Mouse (Mus musculus) spleen, postnatal 4 days (tissue): ENCODE data around the gene Tpsg1.

Source experiments
- DNase-seq, 2 experiments: peaks; one replicate each; pipeline ENCODE4 v3.0.0; 2022; ENCODE audit warnings: low spot score in 2 of 2

Gene Tpsg1

GRCm38 (mm10) chr17:25408302-25408999, 39.4 kb downstream of the Tpsg1 start:
- no peak for DNase-seq

- no peak for DNase-seq
Observed at GRCm38 (mm10) chr17:25409621-25410020, 40.5 kb downstream of the Tpsg1 start.

DNA sequence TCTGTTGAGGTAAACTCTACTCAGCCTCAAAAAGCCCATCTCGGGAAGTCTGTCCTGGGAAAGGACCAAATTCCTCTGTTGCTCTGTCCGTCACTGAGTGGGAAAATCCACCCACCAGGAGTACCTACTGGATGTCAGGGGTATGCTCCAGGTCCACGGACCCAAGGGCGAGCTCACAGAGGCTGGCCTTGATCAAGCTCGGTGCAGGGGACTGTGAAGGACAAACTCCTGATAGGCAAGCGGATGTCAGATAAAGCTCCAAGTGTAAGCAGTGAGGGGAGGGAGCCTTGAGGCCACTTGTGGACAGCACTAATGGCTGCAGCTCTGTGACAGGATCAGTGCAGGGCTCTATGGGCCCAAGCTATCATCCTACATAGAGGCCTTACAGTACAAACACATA, 41.1 kb downstream of the Tpsg1 start:
- no peak for DNase-seq

DNA sequence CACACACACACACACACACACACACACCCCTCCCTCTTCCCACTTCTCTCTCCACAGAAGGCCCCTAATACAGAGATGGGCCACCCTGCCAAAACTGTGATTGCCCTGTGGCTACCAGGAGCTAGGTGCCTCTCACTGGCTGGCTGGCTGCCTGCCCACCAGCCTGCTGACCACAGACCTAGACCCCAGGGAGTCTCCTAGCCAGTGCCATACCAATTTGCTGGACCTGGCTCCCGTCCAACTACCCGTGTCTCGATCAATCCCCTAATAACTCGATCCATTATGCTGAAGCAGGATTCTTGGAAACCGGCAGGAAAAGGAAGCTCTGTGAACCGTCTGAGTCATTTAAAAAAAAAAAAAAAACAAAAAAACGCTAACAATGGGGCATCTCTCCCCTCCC, 41.7 kb downstream of the Tpsg1 start:
- no peak for DNase-seq

- DNase-seq = no peak
Observed at GRCm38 (mm10) chr17:25411251-25411650, 42.2 kb downstream of the Tpsg1 start.

- DNase-seq = no peak
Observed at GRCm38 (mm10) chr17:25414209-25414608, 45.1 kb downstream of the Tpsg1 start.

DNA sequence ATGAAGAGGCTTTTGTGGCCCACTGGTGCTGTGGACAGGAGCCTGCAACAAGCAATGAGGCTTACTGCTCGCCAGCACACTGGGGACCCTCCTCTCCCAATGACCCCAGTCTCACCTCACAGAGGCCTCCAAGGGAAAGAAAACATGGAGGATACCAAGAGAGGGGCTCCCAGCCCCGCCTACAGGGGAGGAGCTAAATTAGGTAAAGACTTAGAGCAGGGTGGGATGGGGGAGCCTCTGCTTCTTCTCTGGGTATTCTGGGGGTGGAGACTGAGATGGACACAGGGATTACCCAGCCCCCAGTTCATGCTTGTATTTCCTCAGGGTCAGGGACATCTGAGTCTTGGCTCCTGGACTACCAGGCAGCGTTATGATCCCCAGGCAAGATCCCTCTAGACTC, 45.8 kb downstream of the Tpsg1 start:
- DNase-seq = no peak

GRCm38 (mm10) chr17:25415421-25415913, 46.4 kb downstream of the Tpsg1 start:
- DNase-seq = no peak

- DNase-seq = no peak
Observed at GRCm38 (mm10) chr17:25416219-25416618, 47.1 kb downstream of the Tpsg1 start.

GRCm38 (mm10) chr17:25417990-25418389, 48.9 kb downstream of the Tpsg1 start:
- no peak for DNase-seq

DNA sequence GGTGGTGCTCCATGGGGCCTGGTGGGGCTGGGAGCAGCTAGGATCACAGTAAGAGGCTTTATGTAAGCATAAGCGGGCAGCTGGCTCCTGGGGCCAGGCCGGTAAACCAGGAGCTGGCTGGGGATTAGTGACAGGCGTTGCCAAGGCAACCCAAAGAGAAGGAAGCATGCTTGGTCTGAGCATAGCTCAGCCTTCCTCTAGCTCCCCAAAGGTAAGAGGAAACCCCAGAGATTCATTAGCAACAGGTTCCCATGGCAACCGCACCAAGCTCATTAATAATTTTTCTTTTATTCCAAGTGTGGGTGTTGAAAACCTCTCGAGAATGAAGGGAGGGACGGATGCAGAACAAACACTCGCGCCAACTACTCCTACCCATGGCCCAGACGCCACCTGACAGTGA, 49.9 kb downstream of the Tpsg1 start:
- DNase-seq = no peak

- no peak for DNase-seq
Observed at GRCm38 (mm10) chr17:25420998-25421397, 51.9 kb downstream of the Tpsg1 start.
